Mouse (Mus musculus) embryonic facial prominence, embryonic 13.5 days (tissue): Measurements from ENCODE around the gene Serpina11. TPM values are rescaled to one million over a fixed set of nuclear protein-coding genes. Genes with fewer than 3 reads are reported as not detected.
"Not testable (repeated sequence)": the region's sequence is repeated elsewhere in the genome, so short reads cannot be mapped to it uniquely, and the experiment has no call there.

Experiments used
- ATAC-seq: fragments of 200-750 bp; cut with Nextera tagmentation; 2 replicates; pipeline ENCODE4 v1.8.0; 2017; ENCODE audit warnings: low read depth; ENCODE audit not compliant: insufficient number of reproducible peaks, insufficient read depth, low FRiP score, low TSS enrichment
- H3K27ac ChIP-seq: fragments of 300-500 bp; sonication (generic); 2 replicates; pipeline ENCODE4 v1.5.1; 2015; ENCODE audit warnings: moderate library complexity, mild to moderate bottlenecking, inconsistent platforms
- H3K27me3 ChIP-seq: fragments of 300-500 bp; sonication (generic); 2 replicates; pipeline ENCODE4 v1.6.1; 2015; ENCODE audit warnings: mild to moderate bottlenecking, inconsistent platforms
- H3K36me3 ChIP-seq: fragments of 300-500 bp; sonication (generic); 2 replicates; pipeline ENCODE4 v1.6.1; 2015; ENCODE audit warnings: mild to moderate bottlenecking, inconsistent platforms
- H3K4me1 ChIP-seq: fragments of 300-500 bp; sonication (generic); 2 replicates; pipeline ENCODE4 v1.6.1; 2015; ENCODE audit warnings: inconsistent platforms
- H3K4me2 ChIP-seq: fragments of 300-500 bp; sonication (generic); 2 replicates; pipeline ENCODE4 v1.6.1; 2015; ENCODE audit warnings: moderate library complexity, mild to moderate bottlenecking, inconsistent platforms
- H3K4me3 ChIP-seq: fragments of 300-500 bp; sonication (generic); 2 replicates; pipeline ENCODE4 v1.5.1; 2015; ENCODE audit warnings: mild to moderate bottlenecking, inconsistent platforms
- H3K9ac ChIP-seq: fragments of 300-500 bp; sonication (generic); 2 replicates; pipeline ENCODE4 v1.6.1; 2015; ENCODE audit warnings: mild to moderate bottlenecking, inconsistent platforms
- H3K9me3 ChIP-seq: fragments of 300-500 bp; sonication (generic); 2 replicates; pipeline ENCODE4 v1.6.1; 2016; ENCODE audit warnings: inconsistent platforms
- WGBS: fragments of 180-500 bp; shearing (Covaris S2); methylation state at CpG from one replicate; pipeline ENCODE4 v1.1.7; 2015; ENCODE audit warnings: mixed read lengths; 5-methylcytosine and 5-hydroxymethylcytosine counted together
- polyA plus RNA-seq: library from polyadenylated mRNA; unstranded; fragments of >200 nt; fragmentation: Nextera tagmentation; extraction: Ambion mirVana; gene quantifications from 2 replicates; pipeline ENCODE4 v1.2.1, GENCODE M21; 2015

The Serpina11 gene
- polyA plus RNA-seq, 1 experiment from 2014 or later: not detected

DNA sequence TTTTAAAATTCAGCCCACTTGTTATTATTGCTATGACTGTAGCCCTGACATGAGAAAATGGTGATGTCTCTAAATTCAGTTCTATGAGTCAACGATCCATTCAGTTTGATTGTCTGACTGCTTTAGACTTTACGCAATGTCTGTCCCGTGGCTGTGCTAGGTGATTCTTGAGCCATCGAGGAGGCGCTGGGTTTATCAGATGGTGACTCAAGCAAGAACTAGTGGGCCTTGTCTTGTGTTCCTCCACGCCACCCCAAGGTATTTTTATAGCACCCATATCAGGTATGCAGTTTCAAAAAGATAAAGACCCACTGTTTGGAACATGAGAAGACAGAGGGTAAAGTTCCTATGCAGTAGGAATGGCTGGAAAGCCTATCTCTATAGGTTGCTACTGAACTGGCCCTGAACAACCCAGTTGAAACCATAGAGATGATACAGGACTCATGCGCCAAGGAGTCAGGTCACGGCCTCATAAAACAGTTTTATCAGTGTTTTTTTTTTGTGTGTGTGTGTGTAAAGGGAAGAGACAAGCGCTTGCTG, 20.1 kb downstream of the Serpina11 start:
- Histone ChIP-seq H3K36me3 (no peaks in the 10 kb centered on the region), H3K9me3 (no peaks in the 10 kb centered on the region), H3K9ac (no peak overlapping the region), H3K4me2 (no peak overlapping the region), H3K27ac (no peak overlapping the region), H3K4me3 (no peak overlapping the region), H3K27me3 (no peaks in the 10 kb centered on the region), H3K4me1 (no peaks in the 10 kb centered on the region)
- no peak for ATAC-seq
- WGBS: 89% methylated on average over 9 of the region's 9 CpGs

DNA sequence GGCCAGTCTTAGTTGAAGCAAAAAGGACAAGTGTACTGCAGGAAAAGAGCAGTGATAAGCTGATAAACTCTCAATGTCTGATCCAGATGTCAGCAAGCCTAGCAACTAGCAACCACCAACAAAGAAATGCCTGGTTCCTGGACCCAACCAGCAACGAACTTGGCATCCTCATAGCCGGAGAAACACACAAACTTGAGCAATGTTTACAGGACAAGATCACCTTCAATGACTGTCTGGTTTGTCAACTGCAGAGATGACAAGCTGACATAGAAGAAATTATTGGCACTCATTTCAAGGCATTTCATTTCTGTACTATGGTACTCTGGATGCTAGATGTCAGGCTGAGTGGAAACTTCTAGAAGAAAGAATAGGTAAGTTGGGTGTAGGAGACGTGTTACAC, 23.0 kb downstream of the Serpina11 start:
- WGBS: 70% methylated on average over 3 of the region's 3 CpGs

DNA sequence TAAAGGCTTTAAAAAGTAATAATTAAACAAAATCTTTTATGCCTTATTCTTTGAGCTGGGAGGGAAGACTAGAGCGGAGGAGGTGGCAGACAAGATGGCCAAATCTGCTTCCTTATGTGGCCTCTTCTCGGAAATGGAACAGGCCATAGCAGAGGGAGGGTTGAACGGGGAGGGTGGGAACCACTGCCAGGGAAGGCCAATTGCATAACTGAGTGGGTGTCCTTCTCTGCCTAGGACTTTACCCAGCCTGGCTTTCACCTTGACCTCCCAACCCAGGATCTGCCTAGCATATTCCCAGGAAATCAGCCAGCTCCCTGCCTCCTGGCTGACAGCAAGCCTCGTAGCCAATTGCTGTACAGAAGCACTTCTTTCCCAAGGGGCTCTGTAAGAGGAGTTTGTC, 26.5 kb downstream of the Serpina11 start:
- WGBS: 86% methylated on average over 4 of the region's 4 CpGs
- Histone ChIP-seq H3K27me3 (no peaks in the 10 kb centered on the region), H3K36me3 (no peaks in the 10 kb centered on the region), H3K27ac (no peak overlapping the region), H3K9ac (no peak overlapping the region), H3K9me3 (no peaks in the 10 kb centered on the region), H3K4me3 (no peak overlapping the region), H3K4me2 (no peak overlapping the region), H3K4me1 (no peaks in the 10 kb centered on the region)
- no peak for ATAC-seq

More for the DNA sequence above, 23.0 kb downstream of the Serpina11 start:
- no peak for ATAC-seq
- Histone ChIP-seq H3K9me3 (no peaks in the 10 kb centered on the region), H3K36me3 (no peaks in the 10 kb centered on the region), H3K4me3 (no peak overlapping the region), H3K9ac (no peak overlapping the region), H3K4me2 (no peak overlapping the region), H3K27ac (no peak overlapping the region), H3K27me3 (no peaks in the 10 kb centered on the region), H3K4me1 (no peaks in the 10 kb centered on the region)

DNA sequence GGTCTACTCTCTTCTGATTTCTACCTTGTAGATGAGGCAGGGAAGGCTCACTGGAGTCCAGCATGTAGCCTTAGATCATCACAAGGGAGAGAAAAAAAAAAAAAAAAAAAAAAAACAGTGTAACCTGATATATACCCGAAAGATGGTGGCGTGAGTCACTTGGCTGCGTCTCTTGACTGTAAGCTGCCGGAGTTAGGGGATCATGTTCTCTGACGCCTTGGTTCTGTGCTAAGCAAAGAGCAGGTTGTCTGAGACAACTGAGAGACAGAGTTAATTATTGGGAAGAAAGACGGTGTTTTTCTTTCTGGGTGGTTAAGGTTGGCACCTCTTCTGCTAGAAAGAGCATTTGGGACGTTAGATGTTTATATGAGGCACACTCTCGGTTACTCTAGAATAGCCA, 26.9 kb downstream of the Serpina11 start:
- Histone ChIP-seq H3K4me1 (no peaks in the 10 kb centered on the region), H3K4me3 (no peak overlapping the region), H3K36me3 (no peaks in the 10 kb centered on the region), H3K9me3 (no peaks in the 10 kb centered on the region), H3K27ac (no peak overlapping the region), H3K9ac (no peak overlapping the region), H3K4me2 (no peak overlapping the region), H3K27me3 (no peaks in the 10 kb centered on the region)
- ATAC-seq: no peak
- WGBS: 69% methylated on average over 8 of the region's 8 CpGs

DNA sequence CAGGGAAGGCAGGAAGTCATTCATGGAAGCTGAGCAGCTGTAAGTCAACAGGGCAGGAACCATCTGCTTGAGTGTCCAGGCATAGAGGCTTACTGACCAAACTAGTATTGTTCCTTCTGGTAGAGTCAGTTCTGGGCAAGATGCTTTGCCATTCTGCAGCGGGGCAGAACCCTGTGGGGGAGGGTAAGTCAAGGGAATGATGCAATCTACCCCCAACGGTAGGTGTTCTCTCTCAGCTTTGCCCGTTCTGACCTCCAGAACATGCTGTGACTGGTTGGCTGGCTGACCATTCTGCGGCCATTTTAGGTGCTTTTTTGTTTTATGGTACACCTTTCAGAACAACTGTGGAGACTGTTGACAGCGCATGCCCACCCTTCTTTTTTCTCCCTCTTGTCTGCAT, 27.4 kb downstream of the Serpina11 start:
- WGBS: 81% methylated on average over 5 of the region's 5 CpGs
- H3K9me3 ChIP-seq: no peaks in the 10 kb centered on the region
- H3K27ac ChIP-seq: no peak overlapping the region
- H3K4me3 ChIP-seq: no peak overlapping the region
- ATAC-seq: no peak
- H3K36me3 ChIP-seq: no peaks in the 10 kb centered on the region
- no peak overlapping the region for H3K9ac ChIP-seq
- no peak overlapping the region for H3K4me2 ChIP-seq
- no peaks in the 10 kb centered on the region for H3K27me3 ChIP-seq
- no peaks in the 10 kb centered on the region for H3K4me1 ChIP-seq

DNA sequence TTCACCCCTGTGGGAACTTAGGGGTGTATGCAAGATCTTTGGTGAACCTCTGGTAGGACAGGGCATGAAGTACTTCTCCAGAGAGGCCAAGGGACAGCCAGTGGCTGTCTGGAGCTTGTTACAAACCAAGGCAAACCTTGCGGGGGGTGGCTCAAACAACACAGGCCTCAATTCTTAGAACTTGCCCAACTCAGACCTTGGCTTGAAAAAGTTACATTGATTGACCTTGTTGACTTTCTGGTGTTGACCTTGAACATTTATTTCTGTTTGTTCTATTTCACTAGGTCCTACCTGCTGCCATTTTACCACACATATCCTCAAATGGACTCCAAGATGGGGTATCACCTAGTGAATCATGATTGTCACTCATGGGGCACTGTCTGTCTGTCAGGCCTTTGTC, 28.0 kb downstream of the Serpina11 start:
- H3K9ac ChIP-seq: no peak overlapping the region
- no peak overlapping the region for H3K27ac ChIP-seq
- no peaks in the 10 kb centered on the region for H3K36me3 ChIP-seq
- H3K27me3 ChIP-seq: no peaks in the 10 kb centered on the region
- no peak overlapping the region for H3K4me3 ChIP-seq
- ATAC-seq: no peak
- no peaks in the 10 kb centered on the region for H3K4me1 ChIP-seq
- H3K4me2 ChIP-seq: no peak overlapping the region
- 91% methylated on average over 1 of the region's 1 CpGs for whole genome bisulfite sequencing
- H3K9me3 ChIP-seq: no peaks in the 10 kb centered on the region

DNA sequence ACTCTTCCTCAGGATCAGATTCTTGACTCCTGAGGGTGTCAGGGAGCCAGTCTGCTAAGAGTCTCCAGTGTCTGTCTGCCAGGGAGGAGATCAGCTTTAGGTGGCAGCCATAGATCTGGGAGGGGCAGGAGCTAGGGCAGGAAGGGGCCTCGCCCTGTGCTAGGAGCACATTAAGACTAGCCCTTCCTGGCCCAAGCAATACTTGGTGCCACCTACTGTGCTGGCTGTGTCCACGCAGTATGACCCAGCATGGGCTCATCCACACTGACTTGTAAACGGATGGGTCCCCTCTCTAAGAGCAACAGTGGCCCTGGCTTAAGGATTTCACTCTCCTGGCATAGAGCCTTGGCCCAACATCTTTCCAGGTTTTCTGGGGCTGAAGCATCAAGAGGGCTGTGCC, 31.0 kb downstream of the Serpina11 start, which contains the start of gene Serpina1e:
Gene Serpina1e, minus strand, starts transcription at position 178 of the 400 bp plus-strand sequence.
- H3K27me3 ChIP-seq: no peaks in the 10 kb centered on the region
- no peak within 1 kb of the TSS for H3K9ac ChIP-seq
- no peaks in the 10 kb centered on the region for H3K36me3 ChIP-seq
- 86% methylated on average over 3 of the region's 3 CpGs for WGBS
- no peak within 1 kb of the TSS for H3K27ac ChIP-seq
- H3K4me2 ChIP-seq: no peak within 1 kb of the TSS
- no peak within 1 kb of the TSS for H3K4me3 ChIP-seq
- H3K4me1 ChIP-seq: no peaks in the 10 kb centered on the region
- ATAC-seq: no peak
- no peaks in the 10 kb centered on the region for H3K9me3 ChIP-seq

DNA sequence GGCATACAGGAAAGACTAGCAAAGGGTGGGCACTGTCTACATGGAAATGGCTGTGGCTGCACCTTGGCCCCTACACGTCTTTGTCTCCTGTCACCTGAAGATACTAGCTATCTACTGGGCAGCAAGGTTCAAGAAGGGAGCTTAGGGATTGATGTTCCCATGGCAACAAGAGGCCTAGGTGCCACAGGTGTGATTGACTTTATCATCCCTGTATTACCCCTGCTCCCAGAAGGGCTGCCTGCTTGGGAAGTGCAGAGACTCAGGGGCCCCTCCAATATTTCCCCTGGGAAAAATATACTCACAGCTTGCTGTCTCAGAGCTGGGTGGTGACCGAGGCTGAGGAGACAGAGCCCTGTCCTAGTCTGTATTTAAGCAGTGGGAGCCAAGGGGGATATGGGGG, 33.2 kb downstream of the Serpina11 start:
- 76% methylated on average over 2 of the region's 2 CpGs for WGBS
- H3K27me3 ChIP-seq, H3K4me3 ChIP-seq, H3K9me3 ChIP-seq, H3K27ac ChIP-seq, H3K36me3 ChIP-seq, H3K4me2 ChIP-seq, ATAC-seq, H3K4me1 ChIP-seq, H3K9ac ChIP-seq: not testable (repeated sequence)

DNA sequence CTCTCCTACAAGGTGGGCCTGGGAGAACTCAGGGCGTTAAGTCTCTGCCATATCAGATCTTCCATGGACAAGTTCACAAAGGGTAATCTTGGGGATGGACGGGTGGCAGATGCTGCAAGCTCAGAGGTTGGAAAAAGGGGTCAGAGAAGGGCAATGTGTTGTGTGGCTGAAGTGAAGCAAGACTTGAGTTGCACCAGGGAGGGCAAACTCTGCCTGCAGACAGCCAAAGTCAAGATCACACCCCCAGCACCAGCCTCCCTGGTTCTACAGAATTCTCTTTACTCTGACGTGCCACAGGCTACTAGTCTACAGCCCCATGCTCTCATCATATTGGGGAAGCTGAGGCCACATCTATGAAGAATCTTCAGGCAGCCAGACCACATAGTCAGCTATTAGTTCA, 36.8 kb downstream of the Serpina11 start:
- not testable (repeated sequence) for H3K9ac ChIP-seq, H3K4me2 ChIP-seq, H3K27ac ChIP-seq, H3K4me1 ChIP-seq, H3K4me3 ChIP-seq, H3K27me3 ChIP-seq, H3K9me3 ChIP-seq, ATAC-seq, H3K36me3 ChIP-seq
- WGBS: 76% methylated on average over 3 of the region's 3 CpGs

DNA sequence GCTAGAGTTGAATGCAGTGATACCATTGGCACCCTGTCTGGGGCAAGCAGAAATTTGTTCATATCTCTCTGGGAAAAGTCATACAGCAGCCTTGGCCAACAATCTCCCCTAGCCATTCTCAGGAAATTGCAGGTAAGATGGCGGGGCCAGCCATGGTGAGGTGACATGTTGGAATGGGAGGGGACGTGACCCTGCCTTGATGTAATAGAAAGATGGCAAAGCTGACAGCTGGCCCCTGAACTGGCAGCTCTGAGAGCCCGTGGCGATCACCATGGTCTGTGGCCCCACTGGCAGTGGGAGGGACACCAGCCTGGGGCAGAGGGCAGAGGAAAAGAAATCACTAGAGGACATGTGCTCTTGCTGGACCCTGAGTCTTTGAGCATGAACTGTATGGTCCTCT, 43.5 kb downstream of the Serpina11 start:
- WGBS: 79% methylated on average over 4 of the region's 4 CpGs
- H3K4me1 ChIP-seq: no peaks in the 10 kb centered on the region
- ATAC-seq: no peak
- H3K4me3 ChIP-seq: no peak overlapping the region
- H3K27ac ChIP-seq: no peak overlapping the region
- H3K4me2 ChIP-seq: no peak overlapping the region
- no peak overlapping the region for H3K9ac ChIP-seq
- H3K27me3 ChIP-seq: no peaks in the 10 kb centered on the region
- peaks cover 5% of the 10 kb centered on the region; the same call in 1 of the 2 replicates for H3K9me3 ChIP-seq
- H3K36me3 ChIP-seq: no peaks in the 10 kb centered on the region
